Mouse (Mus musculus) neural tube, embryonic 11.5 days (tissue): Measurements from ENCODE around the gene Ak5. TPM values are rescaled to one million over a fixed set of nuclear protein-coding genes. Genes with fewer than 3 reads are reported as not detected.

ENCODE experiments used
- polyA plus RNA-seq: library from polyadenylated mRNA; unstranded; fragments of >200 nt; fragmentation: Nextera tagmentation; extraction: Ambion mirVana; gene quantifications from 2 replicates; pipeline ENCODE4 v1.2.1, GENCODE M21; 2014

Ak5 gene
- polyA plus RNA-seq, 1 experiment from 2014 or later, result 1.4 TPM

Other genes starting within 250 kb of the Ak5 start
- gene Pigk, start 45.7 kb upstream of the Ak5 start, polyA plus RNA-seq, result 39.5 and 42.4 TPM in 2 replicates